Mouse (Mus musculus) lung, postnatal 4 days (tissue): Measurements from ENCODE around the gene Kiss1r.

ENCODE experiments used
- DNase-seq, 2 experiments: peaks; one replicate each; pipeline ENCODE4 v3.0.0; 2021

Gene Kiss1r

GRCm38 (mm10) chr10:79940749-79941148 lies 24.0 kb downstream of the Kiss1r start:
- DNase-seq: peak; percentile 66 to 77

GRCm38 (mm10) chr10:79942988-79943387 lies 26.2 kb downstream of the Kiss1r start:
- no peak for DNase-seq

GRCm38 (mm10) chr10:79943471-79943901 lies 26.7 kb downstream of the Kiss1r start:
- DNase-seq: no peak

- peak; percentile 64 to 82 for DNase-seq
These were observed 28.9 kb downstream of the Kiss1r start for GRCm38 (mm10) chr10:79945507-79946234.

GRCm38 (mm10) chr10:79946752-79947322 lies 30.1 kb downstream of the Kiss1r start:
- peak; percentile 59 to 75 for DNase-seq

GRCm38 (mm10) chr10:79947502-79947901 lies 30.7 kb downstream of the Kiss1r start:
- DNase-seq: no peak

GRCm38 (mm10) chr10:79949873-79950272 lies 33.1 kb downstream of the Kiss1r start:
- DNase-seq: no peak

GRCm38 (mm10) chr10:79950661-79951060 lies 33.9 kb downstream of the Kiss1r start:
- DNase-seq: no peak

GRCm38 (mm10) chr10:79953946-79954345 lies 37.2 kb downstream of the Kiss1r start:
- peak; percentile 61 to 71 for DNase-seq

GRCm38 (mm10) chr10:79955691-79956090 lies 38.9 kb downstream of the Kiss1r start:
- DNase-seq: no peak

- no peak for DNase-seq
These were observed 39.9 kb downstream of the Kiss1r start for GRCm38 (mm10) chr10:79956643-79957154.

- peak; percentile 87 to 92 for DNase-seq
These were observed 41.5 kb downstream of the Kiss1r start for GRCm38 (mm10) chr10:79958140-79958816.

- DNase-seq: peak in 1 of 2 experiments; percentile 59
These were observed 42.6 kb downstream of the Kiss1r start for GRCm38 (mm10) chr10:79959412-79959811.

GRCm38 (mm10) chr10:79959847-79960601 lies 43.3 kb downstream of the Kiss1r start, which contains the start of gene Wdr18:
TSS of gene Wdr18 (plus strand) at chr10:79960152.
- DNase-seq: peak; percentile 99 to 100

- no peak for DNase-seq
These were observed 44.0 kb downstream of the Kiss1r start for GRCm38 (mm10) chr10:79960671-79961294.

- no peak for DNase-seq
These were observed 48.0 kb downstream of the Kiss1r start for GRCm38 (mm10) chr10:79964727-79965126.

- no peak for DNase-seq
These were observed 48.6 kb downstream of the Kiss1r start for GRCm38 (mm10) chr10:79965325-79965724.

- no peak for DNase-seq
These were observed 50.2 kb downstream of the Kiss1r start for GRCm38 (mm10) chr10:79966886-79967400.

GRCm38 (mm10) chr10:79968181-79968580 lies 51.4 kb downstream of the Kiss1r start:
- no peak for DNase-seq

GRCm38 (mm10) chr10:79969124-79969568 lies 52.4 kb downstream of the Kiss1r start:
- DNase-seq: no peak

GRCm38 (mm10) chr10:79970415-79971182 lies 53.8 kb downstream of the Kiss1r start, which contains the start of gene Grin3b:
TSS of gene Grin3b (plus strand) at chr10:79970715.
- DNase-seq: no peak
